Mouse (Mus musculus) limb, embryonic 14.5 days (tissue): Measurements from ENCODE around the gene 1700007K13Rik. TPM values are rescaled to one million over a fixed set of nuclear protein-coding genes. Genes with fewer than 3 reads are reported as not detected.

Experiments
- ATAC-seq: fragments of 200-750 bp; cut with Nextera tagmentation; 2 replicates; pipeline ENCODE4 v1.8.0; 2017; ENCODE audit warnings: low read depth, moderate number of reproducible peaks, moderate TSS enrichment; ENCODE audit not compliant: low FRiP score
- DNase-seq: peaks from one replicate; pipeline ENCODE4 v3.0.0-alpha.2; 2015; ENCODE audit warnings: low spot score
- H3K27ac ChIP-seq: fragments of 300-500 bp; sonication (generic); replicated peaks from 2 replicates; pipeline ENCODE4 v1.5.1; 2014; ENCODE audit warnings: low read depth, mild to moderate bottlenecking, low read length, moderate library complexity, mixed read lengths
- H3K27me3 ChIP-seq: fragments of 300-500 bp; sonication (generic); 2 replicates; pipeline ENCODE4 v1.6.1; 2014; ENCODE audit warnings: low read length, mixed read lengths; ENCODE audit not compliant: control insufficient read depth, insufficient read depth
- H3K36me3 ChIP-seq: fragments of 300-500 bp; sonication (generic); 2 replicates; pipeline ENCODE4 v1.6.1; 2014; ENCODE audit warnings: mild to moderate bottlenecking, low read length, moderate library complexity, mixed read lengths; ENCODE audit not compliant: control insufficient read depth, insufficient read depth
- H3K4me1 ChIP-seq: fragments of 300-500 bp; sonication (generic); 2 replicates; pipeline ENCODE4 v1.6.1; 2014; ENCODE audit warnings: antibody characterized with exemption, low read length, mixed read lengths; ENCODE audit not compliant: control insufficient read depth, insufficient read depth
- H3K4me2 ChIP-seq: fragments of 300-500 bp; sonication (generic); replicated peaks from 2 replicates; pipeline ENCODE4 v1.6.1; 2014; ENCODE audit warnings: low read depth, mild to moderate bottlenecking, low read length, moderate library complexity; ENCODE audit not compliant: severe bottlenecking
- H3K4me3 ChIP-seq: fragments of 300-500 bp; sonication (generic); replicated peaks from 2 replicates; pipeline ENCODE4 v1.5.1; 2014; ENCODE audit warnings: low read length
- H3K9ac ChIP-seq: fragments of 300-500 bp; sonication (generic); 2 replicates; pipeline ENCODE4 v1.6.1; 2014; ENCODE audit warnings: mild to moderate bottlenecking, low read depth, low read length, moderate library complexity; ENCODE audit not compliant: severe bottlenecking
- H3K9me3 ChIP-seq: fragments of 300-500 bp; sonication (generic); 2 replicates; pipeline ENCODE4 v1.6.1; 2016; ENCODE audit warnings: low read length; ENCODE audit not compliant: control insufficient read depth
- POLR2A ChIP-seq: fragments of 200-500 bp; IDR thresholded peaks from 2 replicates; pipeline ENCODE4 v1.8.0; 2012; ENCODE audit warnings: inconsistent platforms, mild to moderate bottlenecking, moderate library complexity, borderline replicate concordance; ENCODE audit not compliant: insufficient read depth, insufficient read length; ENCODE audit errors: extremely low read depth
- WGBS: fragments of 180-500 bp; shearing (Covaris S2); extraction: QIAGEN DNeasy Blood & Tissue Kit; methylation state at CpG from one replicate; pipeline ENCODE4 v1.1.7; 2014; 5-methylcytosine and 5-hydroxymethylcytosine counted together
- polyA plus RNA-seq, 2 experiments: library from polyadenylated mRNA; depleted of rRNA in 1 of 2; stranded (reverse) in 1 of 2; unstranded in 1 of 2; fragments of >200 nt; fragmentation: Nextera tagmentation in 1 of 2; extraction: Ambion mirVana in 1 of 2; gene quantifications; 2 replicates each; pipeline versions ENCODE4 v1.2.1 to v1.2.3; 2012 to 2014

Gene 1700007K13Rik
- polyA plus RNA-seq, 2 experiments = 0.55 to 0.63 TPM

GRCm38 (mm10) chr2:28506291-28506690 is 40.2 kb upstream of the 1700007K13Rik start:
- no peaks in the 10 kb centered on the region for H3K27me3 ChIP-seq
- DNase-seq = no peak
- no peaks in the 10 kb centered on the region for H3K9me3 ChIP-seq
- no peaks in the 10 kb centered on the region for H3K36me3 ChIP-seq
- no peak overlapping the region for H3K4me3 ChIP-seq
- no peaks in the 10 kb centered on the region for H3K4me1 ChIP-seq
- 75% methylated on average over 6 of the region's 6 CpGs for WGBS
- no peak overlapping the region for H3K4me2 ChIP-seq
- no peak for ATAC-seq
- no peak overlapping the region for H3K27ac ChIP-seq
- no peak for TF ChIP-seq POLR2A
- H3K9ac ChIP-seq = no peak overlapping the region

- WGBS = 72% methylated on average over 3 of the region's 3 CpGs
- H3K27ac ChIP-seq = no peak within 1 kb of the TSS
- H3K9me3 ChIP-seq = no peaks in the 10 kb centered on the region
- no peak within 1 kb of the TSS for H3K4me2 ChIP-seq
- no peak within 1 kb of the TSS for H3K9ac ChIP-seq
- no peak within 1 kb of the TSS for H3K4me3 ChIP-seq
- no peaks in the 10 kb centered on the region for H3K27me3 ChIP-seq
- no peaks in the 10 kb centered on the region for H3K4me1 ChIP-seq
- no peak for TF ChIP-seq POLR2A
- ATAC-seq = no peak
- no peak for DNase-seq
- no peaks in the 10 kb centered on the region for H3K36me3 ChIP-seq
Measured at GRCm38 (mm10) chr2:28505795-28506194, 39.7 kb upstream of the 1700007K13Rik start, which contains the start of gene Gm10134. Gm10134 (plus strand) TSS chr2:28506095.

GRCm38 (mm10) chr2:28504676-28505075 is 38.5 kb upstream of the 1700007K13Rik start:
- no peaks in the 10 kb centered on the region for H3K9me3 ChIP-seq
- H3K27me3 ChIP-seq = no peaks in the 10 kb centered on the region
- no peak overlapping the region for H3K27ac ChIP-seq
- no peaks in the 10 kb centered on the region for H3K36me3 ChIP-seq
- H3K4me3 ChIP-seq = no peak overlapping the region
- WGBS = 87% methylated on average over 13 of the region's 13 CpGs
- ATAC-seq (no peak), DNase-seq (no peak)
- H3K4me1 ChIP-seq = no peaks in the 10 kb centered on the region
- no peak overlapping the region for H3K9ac ChIP-seq
- TF ChIP-seq POLR2A = no peak
- no peak overlapping the region for H3K4me2 ChIP-seq

GRCm38 (mm10) chr2:28502987-28503386 is 36.9 kb upstream of the 1700007K13Rik start:
- WGBS = 78% methylated on average over 10 of the region's 10 CpGs
- no peak for ATAC-seq

GRCm38 (mm10) chr2:28498431-28498830 is 32.3 kb upstream of the 1700007K13Rik start:
- no peaks in the 10 kb centered on the region for H3K27me3 ChIP-seq
- no peaks in the 10 kb centered on the region for H3K4me1 ChIP-seq
- WGBS = 84% methylated on average over 4 of the region's 4 CpGs
- no peaks in the 10 kb centered on the region for H3K9me3 ChIP-seq
- no peak for DNase-seq
- no peak overlapping the region for H3K9ac ChIP-seq
- no peak for ATAC-seq
- H3K36me3 ChIP-seq = no peaks in the 10 kb centered on the region
- H3K4me2 ChIP-seq = no peak overlapping the region
- no peak overlapping the region for H3K27ac ChIP-seq
- no peak overlapping the region for H3K4me3 ChIP-seq
- TF ChIP-seq POLR2A = no peak

More at GRCm38 (mm10) chr2:28502987-28503386, 36.9 kb upstream of the 1700007K13Rik start:
- H3K9me3 ChIP-seq = no peaks in the 10 kb centered on the region
- no peak overlapping the region for H3K4me2 ChIP-seq
- H3K27ac ChIP-seq = no peak overlapping the region
- H3K9ac ChIP-seq = no peak overlapping the region
- H3K4me3 ChIP-seq = no peak overlapping the region
- H3K27me3 ChIP-seq = no peaks in the 10 kb centered on the region
- H3K36me3 ChIP-seq = no peaks in the 10 kb centered on the region
- no peaks in the 10 kb centered on the region for H3K4me1 ChIP-seq
- no peak for DNase-seq
- TF ChIP-seq POLR2A = no peak

GRCm38 (mm10) chr2:28497561-28497960 is 31.4 kb upstream of the 1700007K13Rik start:
- no peak for TF ChIP-seq POLR2A

More at GRCm38 (mm10) chr2:28497561-28497960, 31.4 kb upstream of the 1700007K13Rik start:
- H3K9ac ChIP-seq = no peak overlapping the region
- 75% methylated on average over 5 of the region's 5 CpGs for WGBS
- no peak for ATAC-seq
- H3K27ac ChIP-seq = no peak overlapping the region
- no peak for DNase-seq
- H3K9me3 ChIP-seq = no peaks in the 10 kb centered on the region
- H3K27me3 ChIP-seq = no peaks in the 10 kb centered on the region
- no peaks in the 10 kb centered on the region for H3K36me3 ChIP-seq
- no peak overlapping the region for H3K4me2 ChIP-seq
- no peaks in the 10 kb centered on the region for H3K4me1 ChIP-seq
- no peak overlapping the region for H3K4me3 ChIP-seq
